Mouse (Mus musculus): ENCODE results near the gene Cdk5rap2. TPM values are rescaled to one million over a fixed set of nuclear protein-coding genes. Genes with fewer than 3 reads are reported as not detected.

The Cdk5rap2 gene
- total and polyA plus RNA-seq, 2 experiments from 2014 or later, result 2.8 to 6.1 TPM

DNA sequence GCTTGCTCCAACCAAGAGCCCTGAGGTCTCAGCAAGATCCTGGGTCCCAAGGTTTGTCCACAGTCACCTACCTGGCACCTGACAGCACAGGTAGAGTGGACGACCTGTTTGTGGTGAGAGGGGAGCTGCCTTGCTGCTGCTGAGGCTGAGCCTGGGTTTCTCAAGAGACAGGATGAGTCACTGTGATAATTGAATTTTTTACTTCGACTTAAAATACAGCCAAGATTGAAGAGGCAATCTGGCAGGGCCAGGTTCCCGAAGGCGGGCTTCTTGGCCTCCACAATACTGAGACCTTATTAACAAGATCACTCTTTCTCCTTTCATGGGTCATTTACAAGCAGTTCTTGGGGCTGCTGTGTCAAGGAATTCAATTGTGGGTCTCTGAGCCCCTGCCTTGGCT is 190.5 kb downstream of the Cdk5rap2 start:
- H3K4me1 ChIP-seq (ENCODE audit: control insufficient read depth, insufficient read depth), result no peaks in the 10 kb centered on the region
- WGBS, result 61% methylated on average over 4 of the region's 4 CpGs
- TF ChIP-seq CTCF (IDR thresholded peaks at IDR 0.05; ENCODE audit: low read depth) (no peak), EP300 (IDR thresholded peaks at IDR 0.05; ENCODE audit: low read depth) (no peak)
- H3K9ac ChIP-seq (replicated peaks; ENCODE audit: low read depth, low read length), result no peak overlapping the region
- no peaks in the 10 kb centered on the region for H3K27me3 ChIP-seq (ENCODE audit: control insufficient read depth, insufficient read depth, low read length)
- no peaks in the 10 kb centered on the region for H3K9me3 ChIP-seq (replicated peaks; ENCODE audit: control insufficient read depth, low read length)
- H3K4me2 ChIP-seq (ENCODE audit: low read depth, low read length), result no peak overlapping the region
- H3K4me3 ChIP-seq (ENCODE audit: low read depth, low read length), result no peak overlapping the region
- H3K36me3 ChIP-seq (replicated peaks; ENCODE audit: control insufficient read depth, insufficient read depth, low read length), result peaks cover 14% of the 10 kb centered on the region; the same call in 1 of the 2 replicates
- peak overlapping the region; percentile 12; the same call in 1 of the 2 replicates for H3K27ac ChIP-seq (ENCODE audit: low read depth)
- ATAC-seq (ENCODE audit: insufficient read depth, low read depth) (no peak), DNase-seq (ENCODE audit: low spot score) (no peak)

DNA sequence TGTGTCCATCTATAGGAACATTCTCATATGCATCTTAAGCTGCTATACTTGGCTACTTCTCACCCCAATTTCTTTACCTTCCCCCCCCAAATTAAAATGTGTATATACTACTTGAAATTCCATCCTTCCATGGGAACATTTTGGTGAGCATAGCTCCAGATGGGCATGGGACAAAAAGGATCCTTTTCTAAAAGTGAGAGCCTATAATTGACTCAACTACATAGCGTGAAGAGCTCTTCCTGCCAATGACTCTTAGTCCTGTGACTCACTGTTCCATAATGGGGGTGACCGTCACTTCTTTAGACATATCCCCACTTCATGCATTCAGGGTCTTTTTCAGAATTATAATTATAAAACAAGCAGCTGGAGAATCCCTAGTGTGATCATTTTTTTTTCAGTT is 224.3 kb downstream of the Cdk5rap2 start:
- ATAC-seq (ENCODE audit: insufficient read depth, low read depth), result no peak
- no peak for TF ChIP-seq EP300 (IDR thresholded peaks at IDR 0.05; ENCODE audit: low read depth)
- no peak for TF ChIP-seq CTCF (IDR thresholded peaks at IDR 0.05; ENCODE audit: low read depth)
- H3K27ac ChIP-seq (ENCODE audit: low read depth), result no peak overlapping the region
- H3K27me3 ChIP-seq (ENCODE audit: control insufficient read depth, insufficient read depth, low read length), result no peaks in the 10 kb centered on the region
- no peaks in the 10 kb centered on the region for H3K36me3 ChIP-seq (replicated peaks; ENCODE audit: control insufficient read depth, insufficient read depth, low read length)
- H3K4me1 ChIP-seq (ENCODE audit: control insufficient read depth, insufficient read depth), result no peaks in the 10 kb centered on the region
- H3K4me3 ChIP-seq (ENCODE audit: low read depth, low read length), result no peak overlapping the region
- 86% methylated on average over 2 of the region's 2 CpGs for WGBS
- H3K9ac ChIP-seq (replicated peaks; ENCODE audit: low read depth, low read length), result no peak overlapping the region
- DNase-seq (ENCODE audit: low spot score), result no peak
- no peaks in the 10 kb centered on the region for H3K9me3 ChIP-seq (replicated peaks; ENCODE audit: control insufficient read depth, low read length)
- H3K4me2 ChIP-seq (ENCODE audit: low read depth, low read length), result no peak overlapping the region

Other genes with a start within 250 kb of the Cdk5rap2 start
- 9.8 and 10.8 TPM in 2 replicates for gene Megf9, start 124.6 kb upstream of the Cdk5rap2 start, total RNA-seq (2014; rRNA removed; ENCODE audit: low replicate concordance)
- gene Megf9, start 124.6 kb upstream of the Cdk5rap2 start, polyA plus RNA-seq (2015; fragmentation: Nextera tagmentation; extraction: Ambion mirVana), result 3.3 and 3.4 TPM in 2 replicates